Mouse (Mus musculus) G1E (cell line): ENCODE results near the gene Cox15. TPM values are rescaled to one million over a fixed set of nuclear protein-coding genes. Genes with fewer than 3 reads are reported as not detected.
A peak's percentile ranks its signal among the peaks of the same experiment; 100 is the strongest.

Source experiments
- ATAC-seq: 2 replicates; pipeline ENCODE4 v1.8.0; 2016; ENCODE audit warnings: mild to moderate bottlenecking; ENCODE audit not compliant: insufficient number of reproducible peaks, poor library complexity, low FRiP score, severe bottlenecking; ENCODE audit errors: extremely low read depth
- DNase-seq: peaks from one replicate; pipeline ENCODE4 v3.0.0; 2012; ENCODE audit warnings: low spot score
- H3K27me3 ChIP-seq: 2 replicates; pipeline ENCODE4 v1.6.1; 2012; ENCODE audit warnings: mild to moderate bottlenecking, low read length, inconsistent platforms; ENCODE audit not compliant: insufficient read depth
- H3K36me3 ChIP-seq: replicated peaks from 2 replicates; pipeline ENCODE3; 2012; ENCODE audit warnings: mild to moderate bottlenecking, inconsistent platforms
- H3K4me1 ChIP-seq: 2 replicates; pipeline ENCODE4 v1.6.1; 2012; ENCODE audit warnings: low read depth, low read length, inconsistent platforms, mixed read lengths; ENCODE audit not compliant: insufficient read depth
- H3K4me3 ChIP-seq: 2 replicates; pipeline ENCODE4 v1.5.1; 2012; ENCODE audit warnings: low read depth, mild to moderate bottlenecking, inconsistent platforms, low read length, moderate library complexity, mixed read lengths
- H3K9me3 ChIP-seq: replicated peaks from 2 replicates; pipeline ENCODE4 v1.6.1; 2012; ENCODE audit warnings: inconsistent platforms
- CTCF ChIP-seq: IDR thresholded peaks from 2 replicates; pipeline ENCODE4 v1.5.1; 2012; ENCODE audit warnings: low read depth, low read length, inconsistent platforms, mixed read lengths
- GATA1 ChIP-seq: IDR thresholded peaks from 2 replicates; pipeline ENCODE4 v1.6.1; 2012; ENCODE audit warnings: borderline replicate concordance, low read length, inconsistent platforms, mixed read lengths
- GATA2 ChIP-seq: IDR thresholded peaks from 2 replicates; pipeline ENCODE4 v1.6.1; 2012; ENCODE audit warnings: low read depth, low read length, inconsistent platforms, borderline replicate concordance
- POLR2AphosphoS5 ChIP-seq: IDR thresholded peaks from 2 replicates; pipeline ENCODE4 v1.6.1; 2012; ENCODE audit warnings: low read depth, low read length, inconsistent platforms; ENCODE audit not compliant: insufficient replicate concordance
- TAL1 ChIP-seq: conservative IDR thresholded peaks from 2 replicates; pipeline ENCODE4 v1.6.1; 2012; ENCODE audit warnings: low read depth, low read length, inconsistent platforms, mixed read lengths
- polyA plus RNA-seq: library from polyadenylated mRNA; stranded (reverse); fragments of >175 nt; gene quantifications from 2 replicates; pipeline ENCODE4 v1.2.3, GENCODE M21; 2012
- total RNA-seq, 2 experiments: library from RNA; stranded (forward) in 1 of 2; stranded (reverse) in 1 of 2; fragments of 200-1000 nt in 1 of 2; fragments of >200 nt in 1 of 2; fragmentation: Nextera tagmentation in 1 of 2; gene quantifications; 2 replicates each; pipeline ENCODE4 v1.2.3; 2014 to 2017

The Cox15 gene
- total and polyA plus RNA-seq, 3 experiments: 5.9 to 21.7 (median 18.8) TPM

DNA sequence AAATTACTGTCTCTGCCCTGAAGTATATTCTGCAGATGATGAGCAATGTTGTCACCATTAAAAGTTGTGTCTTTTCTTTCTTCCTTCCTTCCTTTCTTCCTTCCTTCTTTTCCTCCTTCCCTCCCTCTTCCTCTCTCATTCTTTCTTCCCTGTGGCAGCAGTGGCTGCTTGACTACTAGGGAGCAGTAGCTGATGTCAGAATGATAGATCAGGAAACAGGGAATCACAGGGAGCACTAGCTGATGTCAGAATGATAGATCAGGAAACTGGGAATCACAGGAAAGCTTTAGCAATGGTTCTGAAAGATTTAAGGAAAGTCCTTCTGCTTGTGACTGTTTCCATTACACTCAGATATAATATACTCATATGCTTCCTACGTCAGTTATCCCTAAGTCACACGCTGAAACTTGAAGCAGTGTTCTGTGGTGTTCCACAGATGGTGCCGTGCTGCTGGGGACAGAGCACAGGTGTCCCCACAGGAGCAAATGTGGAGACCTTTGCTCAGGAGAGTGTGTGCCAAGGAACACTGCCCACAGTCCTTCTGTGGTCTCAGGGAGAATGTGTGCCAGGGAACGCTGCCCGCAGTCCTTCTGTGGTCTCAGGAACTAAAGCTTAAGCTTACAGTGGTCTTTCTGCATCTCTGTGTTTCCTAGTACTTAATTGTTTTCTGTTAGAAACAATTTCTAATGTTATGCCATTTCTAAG, 55.0 kb downstream of the Cox15 start:
- ATAC-seq (no peak), DNase-seq (no peak)
- TF ChIP-seq TAL1 (no peak), CTCF (no peak), GATA1 (no peak), POLR2AphosphoS5 (no peak), GATA2 (no peak)
- no peaks in the 10 kb centered on the region for H3K27me3 ChIP-seq
- peaks cover 59% of the 10 kb centered on the region for H3K36me3 ChIP-seq
- peaks cover 20% of the 10 kb centered on the region for H3K4me1 ChIP-seq
- no peak overlapping the region for H3K4me3 ChIP-seq
- no peaks in the 10 kb centered on the region for H3K9me3 ChIP-seq

DNA sequence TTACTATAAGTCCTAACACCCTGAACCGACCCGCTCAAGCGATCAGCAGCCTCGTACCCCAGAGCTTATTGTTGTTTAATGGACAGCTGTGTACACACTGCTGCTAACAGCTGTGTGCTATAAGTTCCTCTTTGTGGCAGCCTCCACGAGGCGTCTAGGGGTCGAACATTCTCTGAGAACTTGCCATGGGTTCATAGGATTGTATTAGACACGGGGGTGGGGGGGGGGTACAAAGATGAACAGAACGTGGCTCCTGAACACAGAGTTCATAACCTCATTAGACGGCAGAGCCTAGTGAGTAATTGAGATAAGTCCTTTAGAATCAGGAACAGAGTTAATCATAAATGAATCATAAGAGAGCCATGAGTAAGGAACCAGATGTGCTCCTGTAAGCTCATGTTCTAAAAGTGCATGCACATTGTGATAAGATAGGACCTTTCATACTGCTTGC, 57.3 kb downstream of the Cox15 start:
- Histone ChIP-seq H3K27me3 (no peaks in the 10 kb centered on the region), H3K4me3 (no peak overlapping the region; the same call in 1 of the 2 replicates), H3K36me3 (peaks cover 62% of the 10 kb centered on the region), H3K9me3 (no peaks in the 10 kb centered on the region), H3K4me1 (peaks cover 27% of the 10 kb centered on the region)
- ATAC-seq (peak; percentile 78), DNase-seq (peak; percentile 24)
- no peak for TF ChIP-seq TAL1

DNA sequence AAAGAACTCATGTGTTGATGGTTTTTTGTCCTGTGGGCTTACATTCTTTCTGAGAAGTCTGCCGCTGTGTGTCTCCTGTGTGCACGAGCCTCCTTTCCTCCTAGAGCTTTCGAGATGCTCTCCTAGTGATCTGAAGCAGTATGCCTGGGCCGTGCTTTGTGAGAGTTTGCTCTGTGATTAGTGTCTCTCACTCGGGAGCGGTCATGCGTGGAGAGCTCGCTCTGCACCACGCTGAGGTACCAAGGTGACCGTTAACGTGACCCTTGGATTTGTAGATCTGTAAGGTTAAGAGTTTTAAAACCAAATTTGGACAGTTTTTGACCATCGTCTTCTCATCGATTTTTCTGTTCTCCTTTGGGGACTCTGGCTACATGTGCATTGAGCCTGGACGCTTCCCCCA, 60.0 kb downstream of the Cox15 start:
- no peak for DNase-seq
- Histone ChIP-seq H3K4me1 (peaks cover 51% of the 10 kb centered on the region), H3K36me3 (peaks cover 38% of the 10 kb centered on the region), H3K9me3 (no peaks in the 10 kb centered on the region), H3K4me3 (no peak overlapping the region), H3K27me3 (no peaks in the 10 kb centered on the region)
- no peak for ATAC-seq
- TF ChIP-seq POLR2AphosphoS5 (no peak), GATA1 (no peak), GATA2 (no peak), CTCF (no peak), TAL1 (no peak)

GRCm38 (mm10) chr19:43689419-43690246, 63.2 kb downstream of the Cox15 start, which contains the start of gene Entpd7:
Gene Entpd7 (plus strand): TSS chr19:43689672.
- no peaks in the 10 kb centered on the region for H3K9me3 ChIP-seq
- H3K36me3 ChIP-seq: peaks cover 26% of the 10 kb centered on the region
- ATAC-seq: peak; percentile 92
- H3K4me1 ChIP-seq: peaks cover 38% of the 10 kb centered on the region
- DNase-seq: peak; percentile 97
- TF ChIP-seq POLR2AphosphoS5 (no peak), GATA2 (no peak)
- H3K27me3 ChIP-seq: 0 out of 2 replicates have a peak, but pooled peaks cover 1% of the 10 kb centered on the region
- peak within 1 kb of the TSS; percentile 97 for H3K4me3 ChIP-seq

Other genes with a start within 250 kb of the Cox15 start
- gene Got1, start 228.4 kb downstream of the Cox15 start, total RNA-seq (2014; fragmentation: Nextera tagmentation): 44.6 and 57.9 TPM in 2 replicates
- 50.8 and 60.3 TPM in 2 replicates for gene Got1, start 228.4 kb downstream of the Cox15 start, total RNA-seq (2017)
- gene Got1, start 228.4 kb downstream of the Cox15 start, polyA plus RNA-seq: 9.8 and 12.7 TPM in 2 replicates
- gene Nkx2-3, start 140.7 kb downstream of the Cox15 start, total RNA-seq (2014; fragmentation: Nextera tagmentation): not detected in 2 replicates
- 0.05 and 0.12 TPM in 2 replicates for gene Nkx2-3, start 140.7 kb downstream of the Cox15 start, total RNA-seq (2017)
- not detected in 2 replicates for gene Nkx2-3, start 140.7 kb downstream of the Cox15 start, polyA plus RNA-seq
- gene Slc25a28, start 78.1 kb downstream of the Cox15 start, total RNA-seq (2014; fragmentation: Nextera tagmentation): 20.0 and 31.5 TPM in 2 replicates
- 32.2 and 39.9 TPM in 2 replicates for gene Slc25a28, start 78.1 kb downstream of the Cox15 start, total RNA-seq (2017)
- gene Slc25a28, start 78.1 kb downstream of the Cox15 start, polyA plus RNA-seq: 48.4 and 52.3 TPM in 2 replicates
- 19.9 and 21.1 TPM in 2 replicates for gene Entpd7, start 63.3 kb downstream of the Cox15 start, total RNA-seq (2014; fragmentation: Nextera tagmentation)
- gene Entpd7, start 63.3 kb downstream of the Cox15 start, total RNA-seq (2017): 5.7 and 6.6 TPM in 2 replicates
- 1.8 and 2.2 TPM in 2 replicates for gene Entpd7, start 63.3 kb downstream of the Cox15 start, polyA plus RNA-seq
- 5.2 and 10.8 TPM in 2 replicates for gene Cutc, start within 50 bp of the Cox15 start, total RNA-seq (2014; fragmentation: Nextera tagmentation)
- 17.3 and 23.3 TPM in 2 replicates for gene Cutc, start within 50 bp of the Cox15 start, total RNA-seq (2017)
- 2.6 and 2.8 TPM in 2 replicates for gene Cutc, start within 50 bp of the Cox15 start, polyA plus RNA-seq
- not detected in 2 replicates for gene Abcc2, start 29.2 kb upstream of the Cox15 start, total RNA-seq (2014; fragmentation: Nextera tagmentation)
- 0.05 and 0.06 TPM in 2 replicates for gene Abcc2, start 29.2 kb upstream of the Cox15 start, total RNA-seq (2017)
- gene Abcc2, start 29.2 kb upstream of the Cox15 start, polyA plus RNA-seq: under 0.01 TPM in 1 of 2 replicates, not detected in the other
- gene Dnmbp, start 187.2 kb upstream of the Cox15 start, total RNA-seq (2014; fragmentation: Nextera tagmentation): not detected in 2 replicates
- 0.23 and 0.33 TPM in 2 replicates for gene Dnmbp, start 187.2 kb upstream of the Cox15 start, total RNA-seq (2017)
- 0.06 and 0.07 TPM in 2 replicates for gene Dnmbp, start 187.2 kb upstream of the Cox15 start, polyA plus RNA-seq
- gene Cpn1, start 233.6 kb upstream of the Cox15 start, total RNA-seq (2014; fragmentation: Nextera tagmentation): not detected in 2 replicates
- gene Cpn1, start 233.6 kb upstream of the Cox15 start, total RNA-seq (2017): not detected in 2 replicates
- not detected in 2 replicates for gene Cpn1, start 233.6 kb upstream of the Cox15 start, polyA plus RNA-seq